Mouse (Mus musculus) adrenal gland, postnatal 36 days (tissue): Measurements from ENCODE around the gene Olfr270. TPM values are rescaled to one million over a fixed set of nuclear protein-coding genes. Genes with fewer than 3 reads are reported as not detected.

Experiments
- DNase-seq, 2 experiments: peaks; one replicate each; pipeline ENCODE4 v3.0.0; 2021; ENCODE audit warnings: mixed read lengths in 1 of 2
- long read RNA-seq, 2 experiments: library from polyadenylated mRNA; stranded (forward); transcript quantifications; one replicate each; pipeline ENCODE4 v2.0.0; 2021; ENCODE audit warnings: borderline sequencing depth in 2 of 2
- total RNA-seq, 2 experiments: library from RNA; stranded (reverse); gene quantifications; 2 replicates each; pipeline ENCODE4 v1.2.3; 2021

Gene Olfr270
- not detected for total RNA-seq
- long read RNA-seq, experiment 1, result 0 reads
- long read RNA-seq, experiment 2, result 0 reads

DNA sequence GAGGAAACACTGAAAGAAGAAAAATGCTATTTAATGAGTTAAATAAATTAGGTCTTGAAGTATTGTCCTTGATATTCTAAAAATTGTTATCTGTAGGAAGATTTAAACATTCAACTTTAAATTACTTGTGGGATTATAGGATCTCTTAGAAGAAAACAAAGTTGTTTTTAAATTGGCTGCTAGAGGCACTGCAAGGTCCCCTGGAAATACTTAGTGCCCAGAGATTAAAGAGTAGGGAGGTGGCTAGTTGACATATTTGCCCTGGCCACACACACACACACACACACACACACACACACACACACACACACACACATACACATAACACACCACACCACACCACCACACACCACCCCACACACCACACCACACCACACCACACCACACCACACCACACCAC is at the start of gene Olfr270:
TSS of gene Olfr270 (plus strand) at position 301 of the 400 bp plus-strand sequence.
- DNase-seq, result no peak

DNA sequence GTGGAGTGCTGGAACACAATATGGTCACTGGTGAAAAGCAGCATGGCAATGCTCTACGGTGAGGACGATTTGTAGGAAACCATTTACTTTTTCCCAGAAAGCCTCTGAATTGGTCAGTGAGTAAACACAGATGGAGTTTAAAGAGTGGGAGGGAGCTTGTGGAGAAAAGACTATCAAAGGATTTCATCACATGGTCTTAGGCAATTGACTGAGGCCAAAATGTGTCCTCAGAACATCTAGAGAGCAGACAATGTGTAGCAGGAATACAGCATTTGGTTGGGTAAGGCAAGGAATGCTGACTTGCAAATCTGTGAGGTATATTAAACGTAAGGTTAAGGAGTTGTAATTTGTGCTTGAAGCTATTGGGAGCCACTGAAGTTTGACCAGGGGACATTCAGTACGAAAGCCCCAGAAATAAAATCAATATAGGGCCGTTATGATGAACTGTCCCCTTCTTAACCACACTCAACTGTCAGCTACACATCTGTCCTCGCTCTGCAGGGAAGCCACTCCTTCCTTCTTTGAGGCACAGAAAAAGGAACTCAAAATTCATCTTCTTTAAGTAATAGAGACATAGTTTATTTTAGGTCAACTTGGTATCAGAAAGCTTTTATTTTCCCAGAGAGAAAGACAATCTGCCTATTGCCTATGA is 47.6 kb upstream of the Olfr270 start:
- DNase-seq, result no peak

- no peak for DNase-seq
Measured at GRCm38 (mm10) chr4:52917311-52917688, 47.0 kb upstream of the Olfr270 start.

DNA sequence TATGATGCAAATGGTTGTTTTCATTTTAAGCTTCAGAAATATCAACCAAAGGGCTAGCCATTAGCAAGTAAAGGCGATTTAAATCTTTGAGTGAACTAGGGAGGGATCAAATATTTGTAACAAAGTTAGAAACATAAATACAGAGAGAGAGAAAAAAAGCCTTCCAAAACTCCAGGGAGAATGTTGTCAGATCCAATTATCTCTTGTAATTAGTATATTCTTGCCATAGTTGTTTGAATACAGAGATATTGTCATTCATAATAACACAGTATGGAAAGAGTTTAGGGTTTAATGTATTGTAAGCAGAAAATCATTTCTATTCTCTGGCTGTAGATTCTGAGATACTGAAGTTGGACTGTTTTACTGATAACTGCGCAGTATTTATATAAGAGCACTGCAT is 45.3 kb upstream of the Olfr270 start, which contains the start of gene Olfr272:
TSS of gene Olfr272 (minus strand) at position 101 of the 400 bp plus-strand sequence.
- no peak for DNase-seq

DNA sequence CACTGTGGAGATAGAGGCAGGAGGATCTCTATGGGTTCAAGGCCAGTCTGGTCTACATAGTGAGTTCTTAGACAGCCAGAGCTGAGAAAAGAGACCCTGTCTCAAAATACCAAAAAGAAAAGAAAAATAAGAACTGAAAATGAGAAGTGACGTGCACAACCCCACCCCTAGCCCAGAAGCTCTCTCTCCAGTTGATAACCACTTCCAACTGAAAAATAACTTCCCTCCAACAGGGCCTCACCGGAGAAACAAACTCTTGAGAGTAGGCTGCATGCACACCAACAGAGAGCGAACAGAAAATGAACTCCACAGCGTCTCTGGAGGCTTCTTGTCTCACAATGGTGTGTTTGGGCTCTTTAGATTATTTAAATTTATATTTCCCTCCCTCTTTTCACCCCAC is 33.9 kb upstream of the Olfr270 start:
- DNase-seq, result no peak

- DNase-seq, result no peak
Measured at GRCm38 (mm10) chr4:52946665-52947064, 17.7 kb upstream of the Olfr270 start.

GRCm38 (mm10) chr4:52949005-52949404 is 15.3 kb upstream of the Olfr270 start:
- DNase-seq, result no peak

- DNase-seq, result peak; percentile 8 to 9
Measured at GRCm38 (mm10) chr4:52958693-52959092, 5.7 kb upstream of the Olfr270 start.

- no peak for DNase-seq
Measured at GRCm38 (mm10) chr4:52985216-52985615, 20.9 kb downstream of the Olfr270 start.

DNA sequence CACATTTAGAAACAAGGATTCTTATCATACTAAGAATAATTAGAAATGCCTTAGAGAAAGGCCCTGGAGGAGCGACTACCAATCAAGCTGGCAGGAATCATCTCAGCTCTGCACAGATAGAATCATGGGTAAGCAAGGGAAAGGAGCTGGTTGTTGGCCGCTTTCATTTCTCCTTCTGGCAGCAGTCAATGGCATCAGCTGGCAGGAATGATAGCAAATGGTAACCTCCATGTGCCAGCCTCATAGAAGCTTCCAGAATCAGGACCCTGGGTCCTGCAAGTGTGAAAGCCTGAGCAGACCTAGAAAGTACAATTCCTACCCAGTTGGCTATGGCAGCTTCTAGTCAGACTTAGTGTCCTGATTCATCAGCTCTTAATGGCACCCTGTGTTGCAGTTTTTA is 21.9 kb downstream of the Olfr270 start:
- no peak for DNase-seq

- DNase-seq, result no peak
Measured at GRCm38 (mm10) chr4:52989248-52989647, 24.9 kb downstream of the Olfr270 start, which contains the start of gene Nipsnap3a. Gene Nipsnap3a, plus strand, starts transcription at chr4:52989272.

GRCm38 (mm10) chr4:52999449-52999848 is 35.1 kb downstream of the Olfr270 start:
- DNase-seq, result no peak

DNA sequence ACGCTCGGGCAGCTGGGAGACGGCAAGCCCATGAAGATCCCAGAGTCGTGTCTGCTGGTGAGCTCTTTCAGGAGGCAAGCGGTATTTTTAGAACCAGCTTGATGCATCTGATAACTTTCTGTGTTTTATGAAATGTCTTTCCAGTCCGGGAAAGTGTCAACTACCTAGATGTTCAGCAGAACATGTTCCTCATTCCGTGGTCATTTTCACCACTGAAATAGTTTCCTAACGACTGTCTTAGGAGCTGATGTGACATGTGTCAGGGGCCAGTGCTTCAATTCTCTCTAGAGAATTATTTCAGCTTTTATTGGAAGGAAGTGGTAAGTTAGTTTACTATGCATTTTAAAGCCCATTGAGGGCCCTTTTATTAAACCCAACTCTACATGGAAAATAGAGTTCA is 35.8 kb downstream of the Olfr270 start:
- no peak for DNase-seq

DNA sequence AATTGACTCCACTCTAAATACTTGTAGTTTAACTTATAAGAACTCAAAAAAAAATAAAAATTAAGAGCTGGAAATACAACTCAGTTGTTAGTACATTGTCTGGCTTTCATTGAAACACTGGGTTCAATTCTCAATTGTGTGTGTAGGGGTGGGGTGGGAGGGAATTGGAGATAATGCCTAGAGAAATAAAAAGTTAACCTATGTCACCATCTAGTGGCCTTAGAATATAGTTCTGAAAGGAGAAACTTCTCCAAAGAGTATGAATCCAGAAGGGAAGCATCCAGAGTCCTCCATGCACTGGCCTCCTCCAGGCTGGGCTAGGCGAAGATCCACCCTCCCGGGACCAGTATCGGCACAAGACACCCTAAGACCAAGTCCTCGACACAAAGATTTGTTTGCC is 44.8 kb downstream of the Olfr270 start:
- no peak for DNase-seq

GRCm38 (mm10) chr4:53009871-53010270 is 45.5 kb downstream of the Olfr270 start:
- DNase-seq, result no peak

GRCm38 (mm10) chr4:53011732-53012361 is 47.5 kb downstream of the Olfr270 start, which contains the start of gene Nipsnap3b:
Gene Nipsnap3b, plus strand, starts transcription at chr4:53011880.
- peak; percentile 98 to 99 for DNase-seq

DNA sequence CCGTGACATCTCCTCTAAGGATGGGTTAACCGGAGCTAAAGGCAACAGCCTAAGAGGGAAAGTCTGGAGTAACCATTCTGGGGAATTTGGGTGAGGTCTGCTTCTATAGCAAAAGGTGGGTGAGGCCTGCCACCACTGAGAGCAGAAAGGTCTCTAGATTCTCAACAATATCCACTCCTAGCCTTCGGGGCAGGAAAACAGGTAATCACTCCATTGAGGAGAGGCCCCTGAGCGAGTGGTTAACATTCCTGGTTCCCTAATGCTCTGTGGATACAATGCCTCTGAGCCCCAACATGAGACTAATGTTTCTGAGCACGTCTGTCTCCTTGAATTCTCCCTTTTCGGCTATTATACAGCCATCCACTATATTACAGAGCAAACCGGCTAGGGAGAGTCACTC is 50.1 kb downstream of the Olfr270 start:
- DNase-seq, result no peak

DNA sequence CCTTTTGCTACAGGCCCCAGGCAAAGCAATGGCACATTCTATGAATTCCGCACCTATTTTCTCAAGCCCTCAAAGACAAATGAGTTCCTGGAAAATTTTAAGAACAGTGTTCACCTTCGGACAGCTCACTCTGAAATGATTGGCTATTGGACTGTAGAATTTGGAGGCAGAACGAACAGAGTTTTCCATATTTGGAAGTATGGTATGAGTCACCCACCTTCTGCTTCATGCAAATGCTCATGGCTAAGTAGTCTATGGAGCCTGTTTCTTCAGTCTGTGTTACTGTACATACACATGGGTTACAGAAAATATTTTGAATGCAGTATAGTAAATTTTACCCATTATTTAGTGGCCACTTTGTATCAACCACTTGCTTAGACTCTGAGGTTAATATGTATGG is 50.7 kb downstream of the Olfr270 start:
- no peak for DNase-seq

DNA sequence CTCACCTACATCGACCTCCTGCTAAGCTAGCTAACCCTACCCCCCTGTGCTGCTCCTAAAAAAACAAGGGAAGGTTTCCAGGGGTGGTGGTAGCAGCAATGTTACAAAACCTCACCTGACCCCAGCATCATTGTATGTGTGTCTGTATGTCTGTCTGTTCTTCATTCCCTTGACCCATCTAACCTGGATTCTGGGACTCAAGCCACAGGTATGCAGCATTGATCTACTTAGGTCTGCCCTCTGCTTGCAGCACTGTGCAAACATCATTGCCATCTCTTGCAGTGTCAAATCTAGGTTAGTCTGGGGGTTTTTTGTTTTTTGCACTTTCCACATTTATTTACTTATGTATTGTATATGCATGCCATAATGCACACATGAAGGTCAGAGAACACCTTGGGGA is 54.0 kb downstream of the Olfr270 start:
- DNase-seq, result no peak
